Mouse (Mus musculus): ENCODE results near the gene Rgl2. TPM values are rescaled to one million over a fixed set of nuclear protein-coding genes. Genes with fewer than 3 reads are reported as not detected.
"Not testable (repeated sequence)": the region's sequence is repeated elsewhere in the genome, so short reads cannot be mapped to it uniquely, and the experiment has no call there.

Rgl2 gene
- total and polyA plus RNA-seq, 2 experiments from 2014 or later: 21.1 to 144 TPM

DNA sequence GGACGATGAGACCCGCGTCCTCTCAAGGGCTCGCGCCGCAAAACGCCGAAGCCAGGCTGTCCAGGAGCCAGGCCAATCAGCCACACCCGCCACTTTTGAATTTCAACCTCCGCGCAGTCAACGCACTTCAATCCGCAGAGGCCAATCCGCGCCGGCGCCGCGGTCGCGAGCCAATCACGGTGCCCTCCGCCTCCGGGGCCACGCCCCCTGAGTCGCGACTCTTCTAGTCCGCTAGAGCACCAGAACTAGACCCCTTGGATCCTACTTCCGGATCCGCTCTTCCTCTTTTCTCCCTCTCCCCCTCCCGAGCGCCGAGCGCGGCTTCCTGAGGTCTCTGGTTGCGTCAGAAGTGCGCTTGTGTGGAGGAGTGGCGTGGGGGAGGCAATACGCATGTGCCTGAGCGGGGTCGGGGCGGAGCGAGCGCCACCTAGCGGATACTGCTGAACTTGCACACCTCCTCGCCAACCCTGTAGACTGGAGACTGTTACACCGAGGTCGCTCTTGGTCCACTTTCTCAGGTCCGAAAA is 38.7 kb upstream of the Rgl2 start, which contains the start of gene Kifc1:
Gene Kifc1, minus strand, starts transcription at position 129 of the 527 bp plus-strand sequence.
- peaks cover 7% of the 10 kb centered on the region; the same call in 1 of the 2 replicates for H3K36me3 ChIP-seq (replicated peaks; ENCODE audit: control insufficient read depth, insufficient read depth, low read length)
- H3K4me2 ChIP-seq (ENCODE audit: low read depth, low read length): peak within 1 kb of the TSS; percentile 74
- no peaks in the 10 kb centered on the region for H3K9me3 ChIP-seq (replicated peaks; ENCODE audit: control insufficient read depth, low read length)
- H3K27ac ChIP-seq (ENCODE audit: low read depth): peak within 1 kb of the TSS; percentile 59; the same call in 1 of the 2 replicates
- peak within 1 kb of the TSS; percentile 77 for H3K4me3 ChIP-seq (ENCODE audit: low read depth, low read length)
- no peaks in the 10 kb centered on the region for H3K27me3 ChIP-seq (ENCODE audit: control insufficient read depth, insufficient read depth, low read length)
- DNase-seq (ENCODE audit: low spot score) (peak; percentile 98), ATAC-seq (ENCODE audit: insufficient read depth, low read depth) (peak; percentile 99)
- WGBS: under 1% methylated on average over 49 of the region's 49 CpGs
- H3K9ac ChIP-seq (replicated peaks; ENCODE audit: low read depth, low read length): peak within 1 kb of the TSS; percentile 63
- TF ChIP-seq EP300 (IDR thresholded peaks at IDR 0.05; ENCODE audit: low read depth): peak; percentile 86
- TF ChIP-seq CTCF (IDR thresholded peaks at IDR 0.05; ENCODE audit: low read depth): peak; percentile 99
- H3K4me1 ChIP-seq (ENCODE audit: control insufficient read depth, insufficient read depth): peaks cover 9% of the 10 kb centered on the region

DNA sequence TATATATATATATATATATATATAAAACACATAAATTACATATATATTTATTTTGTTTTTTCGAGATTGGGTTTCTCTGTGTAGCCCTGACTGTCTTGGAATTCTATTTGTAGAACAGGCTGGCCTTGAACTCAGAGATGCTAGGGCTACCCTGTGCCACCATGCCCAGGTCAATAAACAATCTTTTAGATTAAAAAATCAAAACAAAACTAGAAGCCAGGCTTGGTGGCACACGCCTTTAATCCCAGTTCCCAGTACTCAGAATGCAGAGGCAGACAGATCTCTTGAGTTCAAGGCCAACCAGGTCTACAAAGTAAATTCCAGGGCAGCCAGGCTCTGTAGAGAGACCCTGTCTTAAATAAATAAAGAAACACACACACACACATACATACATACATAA is 38.0 kb upstream of the Rgl2 start:
- TF ChIP-seq EP300 (IDR thresholded peaks at IDR 0.05; ENCODE audit: low read depth) (no peak), CTCF (IDR thresholded peaks at IDR 0.05; ENCODE audit: low read depth) (no peak)
- Histone ChIP-seq H3K27ac (ENCODE audit: low read depth) (no peak overlapping the region), H3K4me1 (ENCODE audit: control insufficient read depth, insufficient read depth) (peaks cover 9% of the 10 kb centered on the region), H3K9ac (replicated peaks; ENCODE audit: low read depth, low read length) (no peak overlapping the region), H3K9me3 (replicated peaks; ENCODE audit: control insufficient read depth, low read length) (no peaks in the 10 kb centered on the region), H3K27me3 (ENCODE audit: control insufficient read depth, insufficient read depth, low read length) (no peaks in the 10 kb centered on the region), H3K4me3 (ENCODE audit: low read depth, low read length) (no peak overlapping the region), H3K36me3 (replicated peaks; ENCODE audit: control insufficient read depth, insufficient read depth, low read length) (peaks cover under 1% of the 10 kb centered on the region; the same call in 1 of the 2 replicates), H3K4me2 (ENCODE audit: low read depth, low read length) (no peak overlapping the region)
- ATAC-seq (ENCODE audit: insufficient read depth, low read depth): no peak
- WGBS: 61% methylated on average over 2 of the region's 2 CpGs
- DNase-seq (ENCODE audit: low spot score): no peak

DNA sequence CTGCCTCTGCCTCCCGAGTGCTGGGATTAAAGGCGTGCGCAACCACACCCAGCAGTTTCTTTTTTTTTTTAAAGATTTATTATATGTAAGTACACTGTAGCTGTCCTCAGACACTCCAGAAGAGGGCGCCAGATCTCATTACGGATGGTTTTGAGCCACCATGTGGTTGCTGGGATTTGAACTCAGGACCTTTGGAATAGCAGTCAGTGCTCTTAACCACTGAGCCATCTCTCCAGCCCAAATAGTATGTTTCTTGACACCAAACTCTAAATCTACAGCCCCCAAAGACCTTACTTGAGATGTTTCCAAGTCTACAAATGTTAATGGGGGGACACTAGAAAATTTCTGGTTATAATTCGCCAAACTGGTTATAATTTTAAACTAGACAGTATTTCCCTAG is 37.5 kb upstream of the Rgl2 start:
- H3K36me3 ChIP-seq (replicated peaks; ENCODE audit: control insufficient read depth, insufficient read depth, low read length); H3K4me3 ChIP-seq (ENCODE audit: low read depth, low read length); ATAC-seq (ENCODE audit: insufficient read depth, low read depth); H3K4me1 ChIP-seq (ENCODE audit: control insufficient read depth, insufficient read depth); H3K4me2 ChIP-seq (ENCODE audit: low read depth, low read length); DNase-seq (ENCODE audit: low spot score); H3K9me3 ChIP-seq (replicated peaks; ENCODE audit: control insufficient read depth, low read length); H3K27me3 ChIP-seq (ENCODE audit: control insufficient read depth, insufficient read depth, low read length); H3K9ac ChIP-seq (replicated peaks; ENCODE audit: low read depth, low read length); H3K27ac ChIP-seq (ENCODE audit: low read depth): not testable (repeated sequence)
- WGBS: 64% methylated on average over 6 of the region's 6 CpGs

DNA sequence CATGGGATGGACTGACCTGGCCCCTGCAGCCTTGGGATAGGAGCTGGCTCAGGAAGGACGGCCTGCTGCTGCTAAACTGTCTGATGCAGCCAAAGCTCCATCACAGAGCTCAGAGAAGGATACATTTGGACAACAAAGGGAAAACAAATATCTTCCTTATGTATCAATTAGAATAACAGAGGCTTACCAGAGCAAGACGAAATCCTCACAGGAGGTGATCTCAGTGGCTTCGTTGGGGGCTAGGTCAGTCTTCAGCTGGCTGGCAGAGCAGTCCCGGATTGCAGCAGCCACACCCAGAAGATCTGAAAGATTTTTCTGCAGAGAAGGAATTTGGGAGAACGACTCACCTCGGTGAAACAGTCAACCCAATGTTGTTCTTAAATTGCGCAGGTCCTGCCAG is 36.9 kb upstream of the Rgl2 start:
- H3K27me3 ChIP-seq (ENCODE audit: control insufficient read depth, insufficient read depth, low read length): no peaks in the 10 kb centered on the region
- no peaks in the 10 kb centered on the region for H3K36me3 ChIP-seq (replicated peaks; ENCODE audit: control insufficient read depth, insufficient read depth, low read length)
- H3K9ac ChIP-seq (replicated peaks; ENCODE audit: low read depth, low read length): no peak overlapping the region
- no peak for TF ChIP-seq EP300 (IDR thresholded peaks at IDR 0.05; ENCODE audit: low read depth)
- TF ChIP-seq CTCF (IDR thresholded peaks at IDR 0.05; ENCODE audit: low read depth): no peak
- peaks cover 9% of the 10 kb centered on the region for H3K4me1 ChIP-seq (ENCODE audit: control insufficient read depth, insufficient read depth)
- DNase-seq (ENCODE audit: low spot score) (no peak), ATAC-seq (ENCODE audit: insufficient read depth, low read depth) (no peak)
- no peak overlapping the region for H3K4me3 ChIP-seq (ENCODE audit: low read depth, low read length)
- no peak overlapping the region for H3K4me2 ChIP-seq (ENCODE audit: low read depth, low read length)
- 35% methylated on average over 7 of the region's 7 CpGs for WGBS
- H3K27ac ChIP-seq (ENCODE audit: low read depth): no peak overlapping the region
- H3K9me3 ChIP-seq (replicated peaks; ENCODE audit: control insufficient read depth, low read length): no peaks in the 10 kb centered on the region

DNA sequence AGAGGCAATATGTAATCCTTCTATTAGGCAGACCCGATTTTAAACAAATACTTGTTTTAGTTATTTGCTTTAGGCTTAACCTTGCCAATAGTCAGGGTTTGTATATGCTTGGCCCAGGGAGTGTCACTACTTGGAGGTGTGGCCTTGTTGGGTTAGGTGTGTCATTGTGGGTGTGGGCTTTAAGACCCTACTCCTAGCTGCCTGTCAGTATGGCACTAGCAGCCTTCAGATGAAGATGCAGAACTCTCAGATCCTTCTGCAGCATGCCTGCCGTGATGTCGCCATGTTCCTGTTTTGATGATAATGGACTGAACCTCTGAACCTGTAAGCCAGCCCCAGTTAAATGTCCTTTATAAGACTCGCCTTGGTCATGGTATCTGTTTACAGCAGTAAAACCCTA is 36.3 kb upstream of the Rgl2 start:
- not testable (repeated sequence) for H3K27me3 ChIP-seq (ENCODE audit: control insufficient read depth, insufficient read depth, low read length); H3K9me3 ChIP-seq (replicated peaks; ENCODE audit: control insufficient read depth, low read length); H3K27ac ChIP-seq (ENCODE audit: low read depth); H3K4me2 ChIP-seq (ENCODE audit: low read depth, low read length); DNase-seq (ENCODE audit: low spot score); H3K9ac ChIP-seq (replicated peaks; ENCODE audit: low read depth, low read length); H3K4me1 ChIP-seq (ENCODE audit: control insufficient read depth, insufficient read depth); H3K36me3 ChIP-seq (replicated peaks; ENCODE audit: control insufficient read depth, insufficient read depth, low read length); H3K4me3 ChIP-seq (ENCODE audit: low read depth, low read length); ATAC-seq (ENCODE audit: insufficient read depth, low read depth)
- WGBS: 70% methylated on average over 4 of the region's 4 CpGs

- no peak overlapping the region for H3K4me2 ChIP-seq (ENCODE audit: low read depth, low read length)
- H3K4me3 ChIP-seq (ENCODE audit: low read depth, low read length): no peak overlapping the region
- H3K27ac ChIP-seq (ENCODE audit: low read depth): no peak overlapping the region
- no peaks in the 10 kb centered on the region for H3K4me1 ChIP-seq (ENCODE audit: control insufficient read depth, insufficient read depth)
- DNase-seq (ENCODE audit: low spot score) (peak; percentile 45), ATAC-seq (ENCODE audit: insufficient read depth, low read depth) (no peak)
- no peaks in the 10 kb centered on the region for H3K9me3 ChIP-seq (replicated peaks; ENCODE audit: control insufficient read depth, low read length)
- H3K27me3 ChIP-seq (ENCODE audit: control insufficient read depth, insufficient read depth, low read length): no peaks in the 10 kb centered on the region
- TF ChIP-seq EP300 (IDR thresholded peaks at IDR 0.05; ENCODE audit: low read depth) (no peak), CTCF (IDR thresholded peaks at IDR 0.05; ENCODE audit: low read depth) (peak; percentile 65)
- H3K9ac ChIP-seq (replicated peaks; ENCODE audit: low read depth, low read length): no peak overlapping the region
- WGBS: 44% methylated on average over 6 of the region's 6 CpGs
- no peaks in the 10 kb centered on the region for H3K36me3 ChIP-seq (replicated peaks; ENCODE audit: control insufficient read depth, insufficient read depth, low read length)
Observed at GRCm38 (mm10) chr17:33897114-33897794, 32.1 kb upstream of the Rgl2 start.

- H3K27me3 ChIP-seq (ENCODE audit: control insufficient read depth, insufficient read depth, low read length); H3K9ac ChIP-seq (replicated peaks; ENCODE audit: low read depth, low read length); H3K4me2 ChIP-seq (ENCODE audit: low read depth, low read length); ATAC-seq (ENCODE audit: insufficient read depth, low read depth); DNase-seq (ENCODE audit: low spot score); H3K9me3 ChIP-seq (replicated peaks; ENCODE audit: control insufficient read depth, low read length); H3K4me1 ChIP-seq (ENCODE audit: control insufficient read depth, insufficient read depth); H3K27ac ChIP-seq (ENCODE audit: low read depth); H3K4me3 ChIP-seq (ENCODE audit: low read depth, low read length); H3K36me3 ChIP-seq (replicated peaks; ENCODE audit: control insufficient read depth, insufficient read depth, low read length): not testable (repeated sequence)
- WGBS: 67% methylated on average over 4 of the region's 4 CpGs
Observed at GRCm38 (mm10) chr17:33898193-33898592, 31.1 kb upstream of the Rgl2 start.

Measured in heart, postnatal 0 days (tissue).